Mouse (Mus musculus) embryonic facial prominence, embryonic 13.5 days (tissue): Measurements from ENCODE around the gene 1700001F09Rik. TPM values are rescaled to one million over a fixed set of nuclear protein-coding genes. Genes with fewer than 3 reads are reported as not detected.
"Not testable (repeated sequence)": the region's sequence is repeated elsewhere in the genome, so short reads cannot be mapped to it uniquely, and the experiment has no call there.

ENCODE experiments used
- ATAC-seq: fragments of 200-750 bp; cut with Nextera tagmentation; 2 replicates; pipeline ENCODE4 v1.8.0; 2017; ENCODE audit warnings: low read depth; ENCODE audit not compliant: insufficient number of reproducible peaks, insufficient read depth, low FRiP score, low TSS enrichment
- H3K27ac ChIP-seq: fragments of 300-500 bp; sonication (generic); 2 replicates; pipeline ENCODE4 v1.5.1; 2015; ENCODE audit warnings: moderate library complexity, mild to moderate bottlenecking, inconsistent platforms
- H3K27me3 ChIP-seq: fragments of 300-500 bp; sonication (generic); 2 replicates; pipeline ENCODE4 v1.6.1; 2015; ENCODE audit warnings: mild to moderate bottlenecking, inconsistent platforms
- H3K36me3 ChIP-seq: fragments of 300-500 bp; sonication (generic); 2 replicates; pipeline ENCODE4 v1.6.1; 2015; ENCODE audit warnings: mild to moderate bottlenecking, inconsistent platforms
- H3K4me1 ChIP-seq: fragments of 300-500 bp; sonication (generic); 2 replicates; pipeline ENCODE4 v1.6.1; 2015; ENCODE audit warnings: inconsistent platforms
- H3K4me2 ChIP-seq: fragments of 300-500 bp; sonication (generic); 2 replicates; pipeline ENCODE4 v1.6.1; 2015; ENCODE audit warnings: moderate library complexity, mild to moderate bottlenecking, inconsistent platforms
- H3K4me3 ChIP-seq: fragments of 300-500 bp; sonication (generic); 2 replicates; pipeline ENCODE4 v1.5.1; 2015; ENCODE audit warnings: mild to moderate bottlenecking, inconsistent platforms
- H3K9ac ChIP-seq: fragments of 300-500 bp; sonication (generic); 2 replicates; pipeline ENCODE4 v1.6.1; 2015; ENCODE audit warnings: mild to moderate bottlenecking, inconsistent platforms
- H3K9me3 ChIP-seq: fragments of 300-500 bp; sonication (generic); 2 replicates; pipeline ENCODE4 v1.6.1; 2016; ENCODE audit warnings: inconsistent platforms
- WGBS: fragments of 180-500 bp; shearing (Covaris S2); methylation state at CpG from one replicate; pipeline ENCODE4 v1.1.7; 2015; ENCODE audit warnings: mixed read lengths; 5-methylcytosine and 5-hydroxymethylcytosine counted together
- polyA plus RNA-seq: library from polyadenylated mRNA; unstranded; fragments of >200 nt; fragmentation: Nextera tagmentation; extraction: Ambion mirVana; gene quantifications from 2 replicates; pipeline ENCODE4 v1.2.1, GENCODE M21; 2015

1700001F09Rik gene
- polyA plus RNA-seq: not detected in 2 replicates

GRCm38 (mm10) chr14:43347711-43348110 lies at the start of gene 1700001F09Rik:
Gene 1700001F09Rik (minus strand): TSS chr14:43347811.
- not testable (repeated sequence) for H3K4me2 ChIP-seq, ATAC-seq

GRCm38 (mm10) chr14:43361713-43362112 lies 14.1 kb upstream of the 1700001F09Rik start:
- not testable (repeated sequence) for H3K4me3 ChIP-seq, H3K27me3 ChIP-seq, H3K4me2 ChIP-seq, H3K36me3 ChIP-seq, ATAC-seq, H3K9me3 ChIP-seq, H3K27ac ChIP-seq, H3K9ac ChIP-seq, H3K4me1 ChIP-seq
- 88% methylated on average over 11 of the region's 11 CpGs for WGBS

More at GRCm38 (mm10) chr14:43347711-43348110, at the start of gene 1700001F09Rik:
- H3K27ac ChIP-seq, H3K4me1 ChIP-seq, H3K9me3 ChIP-seq, H3K27me3 ChIP-seq, H3K9ac ChIP-seq, H3K36me3 ChIP-seq, H3K4me3 ChIP-seq: not testable (repeated sequence)

- not testable (repeated sequence) for ATAC-seq, H3K9ac ChIP-seq, H3K9me3 ChIP-seq, H3K4me1 ChIP-seq, H3K36me3 ChIP-seq, H3K27me3 ChIP-seq, H3K4me3 ChIP-seq, H3K27ac ChIP-seq, H3K4me2 ChIP-seq
- 87% methylated on average over 1 of the region's 1 CpGs for WGBS
Observed at GRCm38 (mm10) chr14:43359246-43359645, 11.6 kb upstream of the 1700001F09Rik start.

GRCm38 (mm10) chr14:43357496-43357895 lies 9.9 kb upstream of the 1700001F09Rik start:
- H3K27ac ChIP-seq, H3K27me3 ChIP-seq, H3K4me2 ChIP-seq, H3K4me3 ChIP-seq, ATAC-seq, H3K4me1 ChIP-seq, H3K9ac ChIP-seq, H3K9me3 ChIP-seq, H3K36me3 ChIP-seq: not testable (repeated sequence)

- not testable (repeated sequence) for H3K4me1 ChIP-seq, H3K27me3 ChIP-seq, H3K36me3 ChIP-seq, H3K9me3 ChIP-seq, H3K4me2 ChIP-seq, H3K27ac ChIP-seq, H3K9ac ChIP-seq, H3K4me3 ChIP-seq, ATAC-seq
- WGBS: 83% methylated on average over 2 of the region's 2 CpGs
Observed at GRCm38 (mm10) chr14:43352944-43353343, 5.3 kb upstream of the 1700001F09Rik start.

- 77% methylated on average over 1 of the region's 1 CpGs for WGBS
- not testable (repeated sequence) for H3K27me3 ChIP-seq, H3K27ac ChIP-seq, H3K4me3 ChIP-seq, H3K4me2 ChIP-seq, H3K36me3 ChIP-seq, H3K9ac ChIP-seq, H3K4me1 ChIP-seq, ATAC-seq, H3K9me3 ChIP-seq
Observed at GRCm38 (mm10) chr14:43337646-43338045, 10.0 kb downstream of the 1700001F09Rik start.

- not testable (repeated sequence) for H3K27me3 ChIP-seq, H3K27ac ChIP-seq, H3K4me1 ChIP-seq, H3K9ac ChIP-seq, H3K4me3 ChIP-seq, H3K4me2 ChIP-seq, H3K9me3 ChIP-seq, H3K36me3 ChIP-seq, ATAC-seq
- WGBS: 95% methylated on average over 11 of the region's 11 CpGs
Observed at GRCm38 (mm10) chr14:43331362-43331880, 16.2 kb downstream of the 1700001F09Rik start.

GRCm38 (mm10) chr14:43328603-43329002 lies 19.0 kb downstream of the 1700001F09Rik start:
- H3K4me2 ChIP-seq, H3K9ac ChIP-seq, H3K27ac ChIP-seq, H3K4me3 ChIP-seq, H3K27me3 ChIP-seq, H3K4me1 ChIP-seq, ATAC-seq, H3K36me3 ChIP-seq, H3K9me3 ChIP-seq: not testable (repeated sequence)
- WGBS: 63% methylated on average over 2 of the region's 2 CpGs

GRCm38 (mm10) chr14:43319516-43319915 lies 28.1 kb downstream of the 1700001F09Rik start:
- not testable (repeated sequence) for H3K4me3 ChIP-seq, H3K27ac ChIP-seq, H3K4me2 ChIP-seq, H3K4me1 ChIP-seq, H3K9me3 ChIP-seq, ATAC-seq, H3K36me3 ChIP-seq, H3K9ac ChIP-seq, H3K27me3 ChIP-seq

- not testable (repeated sequence) for H3K9ac ChIP-seq, H3K4me1 ChIP-seq, H3K36me3 ChIP-seq, ATAC-seq, H3K27me3 ChIP-seq, H3K4me3 ChIP-seq, H3K4me2 ChIP-seq, H3K27ac ChIP-seq, H3K9me3 ChIP-seq
- 76% methylated on average over 3 of the region's 3 CpGs for WGBS
Observed at GRCm38 (mm10) chr14:43293503-43293902, 54.1 kb downstream of the 1700001F09Rik start, which contains the start of gene Gm8127. Gene Gm8127 (minus strand): TSS chr14:43293832.

Other genes starting within 250 kb of the 1700001F09Rik start
- not detected in 2 replicates for gene Gm8104, start 247.2 kb downstream of the 1700001F09Rik start, polyA plus RNA-seq
- gene Gm7233, start 167.9 kb downstream of the 1700001F09Rik start, polyA plus RNA-seq: not detected in 2 replicates
- not detected in 2 replicates for gene Gm8122, start 112.5 kb downstream of the 1700001F09Rik start, polyA plus RNA-seq
- not detected in 2 replicates for gene Gm8126, start 89.2 kb downstream of the 1700001F09Rik start, polyA plus RNA-seq
- not detected in 2 replicates for gene Gm9732, start 72.8 kb downstream of the 1700001F09Rik start, polyA plus RNA-seq
- gene Gm8127, start 54.0 kb downstream of the 1700001F09Rik start, polyA plus RNA-seq: not detected in 2 replicates
- not detected in 2 replicates for gene Gm8138, start 68.5 kb upstream of the 1700001F09Rik start, polyA plus RNA-seq
- not detected in 2 replicates for gene Gm5799, start 195.8 kb upstream of the 1700001F09Rik start, polyA plus RNA-seq
- not detected in 2 replicates for gene Gm17654, start 231.3 kb upstream of the 1700001F09Rik start, polyA plus RNA-seq